Mouse (Mus musculus) forebrain, embryonic 12.5 days (tissue): ENCODE results near the gene Fzd1. TPM values are rescaled to one million over a fixed set of nuclear protein-coding genes. Genes with fewer than 3 reads are reported as not detected.

Experiments
- ATAC-seq: fragments of 200-750 bp; cut with Nextera tagmentation; 2 replicates; pipeline ENCODE4 v1.8.0; 2017; ENCODE audit warnings: moderate TSS enrichment; ENCODE audit not compliant: low FRiP score
- H3K27ac ChIP-seq: fragments of 300-500 bp; sonication (generic); 2 replicates; pipeline ENCODE4 v1.5.1; 2016; ENCODE audit warnings: mild to moderate bottlenecking
- H3K27me3 ChIP-seq: fragments of 300-500 bp; sonication (generic); 2 replicates; pipeline ENCODE4 v1.6.1; 2016; ENCODE audit warnings: mild to moderate bottlenecking
- H3K36me3 ChIP-seq: fragments of 300-500 bp; sonication (generic); replicated peaks from 2 replicates; pipeline ENCODE4 v1.6.1; 2016; ENCODE audit warnings: mild to moderate bottlenecking
- H3K4me1 ChIP-seq: fragments of 300-500 bp; sonication (generic); 2 replicates; pipeline ENCODE4 v1.6.1; 2016
- H3K4me2 ChIP-seq: fragments of 300-500 bp; sonication (generic); 2 replicates; pipeline ENCODE4 v1.6.1; 2016; ENCODE audit warnings: mild to moderate bottlenecking, moderate library complexity
- H3K4me3 ChIP-seq: fragments of 300-500 bp; sonication (generic); replicated peaks from 2 replicates; pipeline ENCODE4 v1.5.1; 2016; ENCODE audit warnings: mild to moderate bottlenecking
- H3K9ac ChIP-seq: fragments of 300-500 bp; sonication (generic); 2 replicates; pipeline ENCODE4 v1.6.1; 2016; ENCODE audit warnings: mild to moderate bottlenecking
- H3K9me3 ChIP-seq: fragments of 300-500 bp; sonication (generic); 2 replicates; pipeline ENCODE4 v1.6.1; 2016
- WGBS: fragments of 180-500 bp; shearing (Covaris S2); methylation state at CpG from one replicate; pipeline ENCODE4 v1.1.7; 2016; 5-methylcytosine and 5-hydroxymethylcytosine counted together
- polyA plus RNA-seq: library from polyadenylated mRNA; unstranded; fragments of >200 nt; fragmentation: Nextera tagmentation; extraction: Ambion mirVana; gene quantifications from 2 replicates; pipeline ENCODE4 v1.2.1, GENCODE M21; 2016

Gene Fzd1
- polyA plus RNA-seq, 1 experiment from 2014 or later: 37.5 TPM

GRCm38 (mm10) chr5:4770609-4771008 lies 12.8 kb upstream of the Fzd1 start:
- no peaks in the 10 kb centered on the region for H3K9me3 ChIP-seq
- H3K36me3 ChIP-seq: no peaks in the 10 kb centered on the region
- H3K27ac ChIP-seq: no peak overlapping the region
- 88% methylated on average over 1 of the region's 1 CpGs for WGBS
- no peak overlapping the region for H3K4me2 ChIP-seq
- no peak overlapping the region for H3K4me3 ChIP-seq
- ATAC-seq: no peak
- H3K9ac ChIP-seq: no peak overlapping the region
- peaks cover 16% of the 10 kb centered on the region for H3K4me1 ChIP-seq
- H3K27me3 ChIP-seq: no peaks in the 10 kb centered on the region

GRCm38 (mm10) chr5:4767896-4768295 lies 10.1 kb upstream of the Fzd1 start:
- H3K4me1 ChIP-seq: peaks cover 6% of the 10 kb centered on the region; the same call in 1 of the 2 replicates
- WGBS: 78% methylated on average over 2 of the region's 2 CpGs

GRCm38 (mm10) chr5:4766719-4767118 lies 8.9 kb upstream of the Fzd1 start:
- Histone ChIP-seq H3K4me2 (no peak overlapping the region), H3K27me3 (no peaks in the 10 kb centered on the region), H3K4me1 (peaks cover 6% of the 10 kb centered on the region; the same call in 1 of the 2 replicates), H3K36me3 (no peaks in the 10 kb centered on the region), H3K4me3 (no peak overlapping the region), H3K9ac (no peak overlapping the region), H3K9me3 (no peaks in the 10 kb centered on the region), H3K27ac (no peak overlapping the region)
- ATAC-seq: no peak
- WGBS: 83% methylated on average over 5 of the region's 5 CpGs

More at GRCm38 (mm10) chr5:4767896-4768295, 10.1 kb upstream of the Fzd1 start:
- no peaks in the 10 kb centered on the region for H3K36me3 ChIP-seq
- no peaks in the 10 kb centered on the region for H3K27me3 ChIP-seq
- no peak overlapping the region for H3K27ac ChIP-seq
- H3K9me3 ChIP-seq: no peaks in the 10 kb centered on the region
- no peak for ATAC-seq
- H3K9ac ChIP-seq: no peak overlapping the region
- no peak overlapping the region for H3K4me2 ChIP-seq
- no peak overlapping the region for H3K4me3 ChIP-seq

- Histone ChIP-seq H3K9ac (no peak overlapping the region), H3K4me2 (no peak overlapping the region), H3K27ac (no peak overlapping the region), H3K4me3 (no peak overlapping the region), H3K36me3 (no peaks in the 10 kb centered on the region), H3K27me3 (no peaks in the 10 kb centered on the region), H3K9me3 (no peaks in the 10 kb centered on the region), H3K4me1 (peaks cover 8% of the 10 kb centered on the region)
- no peak for ATAC-seq
These were observed 4.1 kb upstream of the Fzd1 start for GRCm38 (mm10) chr5:4761891-4762290.

GRCm38 (mm10) chr5:4758331-4759080 lies 671 bp upstream of the Fzd1 start:
- Histone ChIP-seq H3K36me3 (no peaks in the 10 kb centered on the region), H3K4me2 (peak overlapping the region; percentile 96), H3K9ac (peak overlapping the region; percentile 95), H3K9me3 (no peaks in the 10 kb centered on the region), H3K4me3 (peak overlapping the region; percentile 72), H3K27ac (peak overlapping the region; percentile 98), H3K27me3 (no peaks in the 10 kb centered on the region), H3K4me1 (peaks cover 31% of the 10 kb centered on the region)
- ATAC-seq: no peak
- under 1% methylated on average over 23 of the region's 23 CpGs for WGBS

GRCm38 (mm10) chr5:4756871-4757711 lies 744 bp downstream of the Fzd1 start:
- Histone ChIP-seq H3K27ac (peak overlapping the region; percentile 98), H3K9me3 (no peaks in the 10 kb centered on the region), H3K9ac (peak overlapping the region; percentile 95), H3K4me1 (peaks cover 31% of the 10 kb centered on the region), H3K27me3 (no peaks in the 10 kb centered on the region), H3K4me3 (peak overlapping the region; percentile 72), H3K4me2 (peak overlapping the region; percentile 96), H3K36me3 (no peaks in the 10 kb centered on the region)
- under 1% methylated on average over 78 of the region's 80 CpGs for WGBS
- ATAC-seq: peak; percentile 40

- Histone ChIP-seq H3K4me2 (peak overlapping the region; percentile 96), H3K9ac (peak overlapping the region; percentile 95), H3K4me3 (peak overlapping the region; percentile 72), H3K27ac (peak overlapping the region; percentile 98), H3K4me1 (peaks cover 31% of the 10 kb centered on the region), H3K36me3 (no peaks in the 10 kb centered on the region), H3K9me3 (no peaks in the 10 kb centered on the region), H3K27me3 (no peaks in the 10 kb centered on the region)
- WGBS: 2% methylated on average over 43 of the region's 43 CpGs
- no peak for ATAC-seq
These were observed 1.7 kb downstream of the Fzd1 start for GRCm38 (mm10) chr5:4756001-4756681.

GRCm38 (mm10) chr5:4755326-4755725 lies 2.5 kb downstream of the Fzd1 start:
- WGBS: 29% methylated on average over 11 of the region's 11 CpGs
- H3K9me3 ChIP-seq: no peaks in the 10 kb centered on the region
- peak overlapping the region; percentile 96 for H3K4me2 ChIP-seq
- no peak for ATAC-seq
- peak overlapping the region; percentile 31; the same call in 1 of the 2 replicates for H3K27ac ChIP-seq
- no peaks in the 10 kb centered on the region for H3K27me3 ChIP-seq
- peak overlapping the region; percentile 95 for H3K9ac ChIP-seq
- H3K4me1 ChIP-seq: peaks cover 31% of the 10 kb centered on the region
- H3K36me3 ChIP-seq: no peaks in the 10 kb centered on the region
- peak overlapping the region; percentile 72 for H3K4me3 ChIP-seq

- Histone ChIP-seq H3K4me3 (peak overlapping the region; percentile 72), H3K4me1 (peaks cover 31% of the 10 kb centered on the region), H3K4me2 (peak overlapping the region; percentile 96), H3K36me3 (no peaks in the 10 kb centered on the region), H3K27ac (no peak overlapping the region), H3K27me3 (no peaks in the 10 kb centered on the region), H3K9me3 (no peaks in the 10 kb centered on the region), H3K9ac (peak overlapping the region; percentile 95)
- 28% methylated on average over 9 of the region's 9 CpGs for WGBS
- ATAC-seq: no peak
These were observed 3.0 kb downstream of the Fzd1 start for GRCm38 (mm10) chr5:4754701-4755281.

GRCm38 (mm10) chr5:4753161-4753560 lies 4.7 kb downstream of the Fzd1 start:
- no peak overlapping the region for H3K9ac ChIP-seq
- ATAC-seq: no peak
- peaks cover 26% of the 10 kb centered on the region for H3K4me1 ChIP-seq
- H3K36me3 ChIP-seq: no peaks in the 10 kb centered on the region
- H3K27me3 ChIP-seq: no peaks in the 10 kb centered on the region
- no peak overlapping the region for H3K4me2 ChIP-seq
- H3K9me3 ChIP-seq: no peaks in the 10 kb centered on the region
- no peak overlapping the region for H3K27ac ChIP-seq
- H3K4me3 ChIP-seq: no peak overlapping the region
- WGBS: 82% methylated on average over 5 of the region's 5 CpGs

- Histone ChIP-seq H3K27ac (no peak overlapping the region), H3K9me3 (no peaks in the 10 kb centered on the region), H3K9ac (no peak overlapping the region), H3K4me2 (no peak overlapping the region), H3K4me1 (peaks cover 14% of the 10 kb centered on the region; the same call in 1 of the 2 replicates), H3K4me3 (no peak overlapping the region), H3K36me3 (no peaks in the 10 kb centered on the region), H3K27me3 (no peaks in the 10 kb centered on the region)
- no peak for ATAC-seq
- WGBS: 54% methylated on average over 4 of the region's 4 CpGs
These were observed 15.1 kb downstream of the Fzd1 start for GRCm38 (mm10) chr5:4742722-4743121.

GRCm38 (mm10) chr5:4737013-4737412 lies 20.8 kb downstream of the Fzd1 start:
- no peak overlapping the region for H3K27ac ChIP-seq
- no peak overlapping the region for H3K9ac ChIP-seq
- no peaks in the 10 kb centered on the region for H3K9me3 ChIP-seq
- no peak overlapping the region for H3K4me2 ChIP-seq
- peaks cover 15% of the 10 kb centered on the region for H3K4me1 ChIP-seq
- no peak for ATAC-seq
- no peaks in the 10 kb centered on the region for H3K36me3 ChIP-seq
- H3K27me3 ChIP-seq: 0 out of 2 replicates have a peak, but pooled peaks cover 5% of the 10 kb centered on the region
- WGBS: 59% methylated on average over 6 of the region's 6 CpGs
- no peak overlapping the region for H3K4me3 ChIP-seq
